Mouse (Mus musculus): ENCODE results near the gene Fgf12. TPM values are rescaled to one million over a fixed set of nuclear protein-coding genes. Genes with fewer than 3 reads are reported as not detected.

Fgf12 gene
- total RNA-seq, 2 experiments from 2014 or later, result 0.93 TPM; not detected in 1

Other genes starting within 250 kb of the Fgf12 start
- gene Mb21d2, start 176.6 kb upstream of the Fgf12 start, total RNA-seq (2014; fragmentation: Nextera tagmentation), result not detected in 2 replicates
- gene Mb21d2, start 176.6 kb upstream of the Fgf12 start, total RNA-seq (2017), result not detected in 2 replicates

Data from granulocyte monocyte progenitor cell, adult 5-6 weeks (primary cell).